Mouse (Mus musculus) kidney, adult 2 months (tissue): ENCODE results near the gene Sgpp2. TPM values are rescaled to one million over a fixed set of nuclear protein-coding genes. Genes with fewer than 3 reads are reported as not detected.

Experiments used
- DNase-seq: peaks from one replicate; pipeline ENCODE4 v3.0.0; 2021
- H3K27ac ChIP-seq: fragments of 200-500 bp; 2 replicates; pipeline ENCODE4 v1.5.1; 2012; ENCODE audit warnings: low read depth, low read length, control low read depth, inconsistent platforms; ENCODE audit not compliant: insufficient read depth
- H3K27me3 ChIP-seq: fragments of 200-500 bp; replicated peaks from 2 replicates; pipeline ENCODE4 v1.6.1; 2012; ENCODE audit warnings: mild to moderate bottlenecking, moderate library complexity, low read length, inconsistent platforms; ENCODE audit not compliant: control insufficient read depth, insufficient read depth
- H3K36me3 ChIP-seq: fragments of 200-500 bp; 2 replicates; pipeline ENCODE4 v1.6.1; 2012; ENCODE audit warnings: mild to moderate bottlenecking, moderate library complexity, low read length, inconsistent platforms; ENCODE audit not compliant: control insufficient read depth, insufficient read depth
- H3K4me1 ChIP-seq: fragments of 200-500 bp; 2 replicates; pipeline ENCODE4 v1.6.1; 2011; ENCODE audit warnings: low read length; ENCODE audit not compliant: control insufficient read depth, insufficient read depth
- H3K4me3 ChIP-seq: fragments of 200-500 bp; 2 replicates; pipeline ENCODE4 v1.5.1; 2011; ENCODE audit warnings: mild to moderate bottlenecking, low read depth, low read length, control low read depth; ENCODE audit not compliant: insufficient read depth
- CTCF ChIP-seq: fragments of 200-500 bp; conservative IDR thresholded peaks from 2 replicates; pipeline ENCODE4 v1.5.1; 2011; ENCODE audit warnings: low read depth, mild to moderate bottlenecking, control low read depth, low read length, moderate library complexity, mixed read lengths; ENCODE audit not compliant: insufficient read depth, insufficient read length
- POLR2A ChIP-seq: fragments of 200-500 bp; IDR thresholded peaks from one replicate; pipeline ENCODE4 v1.6.1; 2011; ENCODE audit warnings: low read depth, low read length, control low read depth
- WGBS: fragments of 180-500 bp; shearing (Covaris S2); methylation state at CpG from one replicate; pipeline ENCODE4 v1.1.7; 2018; 5-methylcytosine and 5-hydroxymethylcytosine counted together
- polyA plus RNA-seq: library from polyadenylated mRNA; depleted of rRNA; stranded (reverse); fragments of >200 nt; gene quantifications from 2 replicates; pipeline ENCODE4 v1.2.3, GENCODE M21; 2012

Sgpp2 gene
- polyA plus RNA-seq, 1 experiment = 15.6 TPM

GRCm38 (mm10) chr1:78309280-78309679 lies 865 bp upstream of the Sgpp2 start:
- Histone ChIP-seq H3K27me3 (no peaks in the 10 kb centered on the region), H3K4me3 (peak overlapping the region; percentile 11; the same call in 1 of the 2 replicates), H3K4me1 (no peaks in the 10 kb centered on the region; the same call in 1 of the 2 replicates), H3K36me3 (no peaks in the 10 kb centered on the region), H3K27ac (no peak overlapping the region)
- TF ChIP-seq POLR2A = no peak
- TF ChIP-seq CTCF = no peak
- DNase-seq = peak; percentile 33
- 4% methylated on average over 9 of the region's 9 CpGs for WGBS

GRCm38 (mm10) chr1:78310861-78311341 lies 756 bp downstream of the Sgpp2 start:
- peak; percentile 30 for DNase-seq
- peak overlapping the region; percentile 68 for H3K4me3 ChIP-seq

GRCm38 (mm10) chr1:78311482-78311881 lies 1.3 kb downstream of the Sgpp2 start:
- DNase-seq = no peak
- 8% methylated on average over 7 of the region's 7 CpGs for WGBS
- TF ChIP-seq CTCF (no peak), POLR2A (no peak)
- no peaks in the 10 kb centered on the region; the same call in 1 of the 2 replicates for H3K4me1 ChIP-seq
- H3K27ac ChIP-seq = no peak overlapping the region
- H3K36me3 ChIP-seq = no peaks in the 10 kb centered on the region
- no peak overlapping the region for H3K4me3 ChIP-seq
- H3K27me3 ChIP-seq = no peaks in the 10 kb centered on the region

More at GRCm38 (mm10) chr1:78310861-78311341, 756 bp downstream of the Sgpp2 start:
- under 1% methylated on average over 17 of the region's 17 CpGs for WGBS
- TF ChIP-seq POLR2A (no peak), CTCF (no peak)
- Histone ChIP-seq H3K4me1 (no peaks in the 10 kb centered on the region; the same call in 1 of the 2 replicates), H3K27ac (peak overlapping the region; percentile 62; the same call in 1 of the 2 replicates), H3K36me3 (no peaks in the 10 kb centered on the region), H3K27me3 (no peaks in the 10 kb centered on the region)

- Histone ChIP-seq H3K27ac (no peak overlapping the region), H3K36me3 (no peaks in the 10 kb centered on the region), H3K4me3 (no peak overlapping the region), H3K27me3 (no peaks in the 10 kb centered on the region), H3K4me1 (peaks cover under 1% of the 10 kb centered on the region; the same call in 1 of the 2 replicates)
- no peak for TF ChIP-seq CTCF
- no peak for TF ChIP-seq POLR2A
- no peak for DNase-seq
- 48% methylated on average over 4 of the region's 4 CpGs for WGBS
Observed at GRCm38 (mm10) chr1:78312917-78313316, 2.8 kb downstream of the Sgpp2 start.

- H3K27ac ChIP-seq = no peak overlapping the region
- 57% methylated on average over 4 of the region's 4 CpGs for WGBS
- H3K27me3 ChIP-seq = no peaks in the 10 kb centered on the region
- no peak for TF ChIP-seq POLR2A
- TF ChIP-seq CTCF = no peak
- no peak for DNase-seq
- no peaks in the 10 kb centered on the region for H3K36me3 ChIP-seq
- H3K4me1 ChIP-seq = peaks cover 3% of the 10 kb centered on the region; the same call in 1 of the 2 replicates
- H3K4me3 ChIP-seq = no peak overlapping the region
Observed at GRCm38 (mm10) chr1:78313961-78314360, 3.8 kb downstream of the Sgpp2 start.

- 64% methylated on average over 13 of the region's 13 CpGs for WGBS
Observed at GRCm38 (mm10) chr1:78318089-78318760, 8.1 kb downstream of the Sgpp2 start.

GRCm38 (mm10) chr1:78320291-78320690 lies 10.1 kb downstream of the Sgpp2 start:
- Histone ChIP-seq H3K4me1 (peaks cover 6% of the 10 kb centered on the region; the same call in 1 of the 2 replicates), H3K4me3 (no peak overlapping the region), H3K36me3 (no peaks in the 10 kb centered on the region), H3K27me3 (no peaks in the 10 kb centered on the region), H3K27ac (no peak overlapping the region)
- TF ChIP-seq POLR2A (no peak), CTCF (no peak)
- WGBS = 95% methylated on average over 3 of the region's 3 CpGs
- DNase-seq = no peak

More at GRCm38 (mm10) chr1:78318089-78318760, 8.1 kb downstream of the Sgpp2 start:
- TF ChIP-seq POLR2A (no peak), CTCF (no peak)
- Histone ChIP-seq H3K27ac (no peak overlapping the region), H3K36me3 (no peaks in the 10 kb centered on the region), H3K4me3 (no peak overlapping the region), H3K4me1 (peaks cover 6% of the 10 kb centered on the region; the same call in 1 of the 2 replicates), H3K27me3 (no peaks in the 10 kb centered on the region)
- DNase-seq = no peak
